Mouse (Mus musculus) lung, postnatal 14 days (tissue): ENCODE data around the gene Nr1i3.

Experiments
- DNase-seq: peaks from one replicate; pipeline ENCODE4 v3.0.0; 2021

Nr1i3 gene

DNA sequence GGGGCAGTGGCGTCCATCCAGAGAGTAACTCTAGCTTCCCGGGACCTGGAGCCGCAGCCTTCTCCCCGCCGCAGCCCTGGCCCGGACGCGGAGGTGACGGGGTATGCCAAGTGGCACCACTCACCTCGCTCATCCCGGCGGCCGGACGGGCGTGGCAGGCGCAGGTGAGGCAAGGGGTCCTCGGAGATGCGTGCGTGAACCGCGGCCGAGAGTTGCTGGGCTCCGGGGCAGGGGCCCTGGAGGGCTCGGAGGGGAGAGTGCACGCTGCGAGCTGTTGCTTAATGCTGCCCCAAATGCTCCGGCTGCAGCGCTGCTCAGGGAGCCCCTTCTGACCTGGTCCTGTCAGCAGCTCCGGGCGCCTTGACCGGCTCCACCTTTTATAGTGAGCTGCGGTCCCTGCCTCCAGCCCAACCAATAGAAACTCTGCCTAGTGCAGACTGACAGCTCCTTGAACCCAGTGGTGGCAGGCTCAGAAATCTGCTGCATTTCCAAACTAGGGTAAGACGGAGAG, 17.8 kb upstream of the Nr1i3 start, which contains the start of gene Pcp4l1:
Gene Pcp4l1 (minus strand): TSS at position 382 of the 511 bp plus-strand sequence.
- peak; percentile 57 for DNase-seq

DNA sequence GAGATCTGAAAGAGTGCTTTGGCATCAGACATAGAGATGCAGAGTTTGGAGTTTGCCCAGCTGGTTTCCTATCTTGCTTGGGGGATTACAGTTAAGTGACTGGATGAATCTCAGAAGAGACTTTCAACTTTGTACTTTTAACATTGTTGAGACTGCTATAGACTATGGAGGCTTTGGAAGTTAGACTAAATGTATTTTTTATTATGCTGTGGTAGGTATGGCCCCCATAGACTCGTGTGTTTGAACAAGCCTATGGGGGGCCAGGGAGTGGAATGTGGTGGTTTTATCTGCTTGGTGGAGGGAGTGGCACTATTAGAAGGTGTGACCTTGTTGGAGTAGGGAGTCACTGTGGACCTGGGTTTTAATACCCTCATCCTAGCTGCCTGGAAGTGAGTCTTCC, 14.2 kb upstream of the Nr1i3 start:
- DNase-seq, result no peak

DNA sequence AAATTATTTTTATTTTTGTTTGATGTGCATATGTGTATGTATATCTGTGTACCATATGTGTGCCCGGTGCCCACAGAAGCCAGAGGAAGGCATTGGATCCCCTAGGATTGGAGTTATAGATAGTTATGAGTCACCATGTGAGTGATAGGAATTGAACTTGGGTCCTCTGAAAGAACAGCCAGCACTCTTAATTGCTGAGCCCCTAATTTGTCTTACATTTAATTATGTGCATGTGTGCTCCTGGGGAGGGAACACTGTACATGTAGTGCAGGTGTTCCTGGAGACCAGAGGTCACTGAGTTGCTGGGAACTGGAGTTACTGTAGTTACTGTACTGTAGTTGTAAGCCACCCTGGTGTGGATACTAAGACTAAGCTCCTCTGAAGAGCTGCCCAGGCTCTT, 13.0 kb upstream of the Nr1i3 start:
- DNase-seq, result no peak

DNA sequence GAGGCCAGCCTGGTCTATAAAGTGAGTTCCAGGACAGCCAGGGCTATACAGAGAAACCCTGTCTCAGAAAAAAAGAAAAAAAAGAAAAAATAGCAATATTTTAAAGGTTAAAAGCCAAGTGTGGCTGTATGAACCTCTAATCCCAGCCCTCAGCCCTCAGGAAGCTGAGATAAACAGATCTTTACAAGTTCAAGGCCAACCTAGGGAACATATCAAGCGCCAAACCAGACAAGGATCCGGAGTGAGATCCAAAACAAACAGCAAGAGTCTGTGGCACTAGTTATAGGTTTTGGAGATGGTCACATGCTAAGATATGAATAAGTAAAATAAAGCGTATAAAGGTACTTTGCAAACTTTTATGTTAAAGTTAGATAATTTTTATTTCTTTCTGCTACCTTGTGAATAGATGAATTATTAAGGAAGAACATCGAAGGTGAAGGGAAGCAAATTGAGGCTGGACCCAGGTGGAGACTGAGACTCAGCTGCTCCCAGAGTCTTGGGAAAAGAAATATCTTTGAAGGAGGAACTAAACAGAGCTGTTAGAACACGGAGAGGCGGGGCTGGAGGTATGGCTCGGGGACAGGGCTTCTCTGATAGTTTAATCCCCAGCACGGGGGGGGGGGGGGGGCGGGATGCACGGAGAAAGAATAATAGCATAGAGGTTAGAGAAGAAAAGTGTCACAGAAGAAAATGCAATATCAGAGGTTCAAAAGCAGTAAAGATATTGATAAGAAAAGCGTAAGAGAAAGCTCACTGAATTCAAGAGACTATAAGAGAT, 10.1 kb upstream of the Nr1i3 start:
- no peak for DNase-seq

DNA sequence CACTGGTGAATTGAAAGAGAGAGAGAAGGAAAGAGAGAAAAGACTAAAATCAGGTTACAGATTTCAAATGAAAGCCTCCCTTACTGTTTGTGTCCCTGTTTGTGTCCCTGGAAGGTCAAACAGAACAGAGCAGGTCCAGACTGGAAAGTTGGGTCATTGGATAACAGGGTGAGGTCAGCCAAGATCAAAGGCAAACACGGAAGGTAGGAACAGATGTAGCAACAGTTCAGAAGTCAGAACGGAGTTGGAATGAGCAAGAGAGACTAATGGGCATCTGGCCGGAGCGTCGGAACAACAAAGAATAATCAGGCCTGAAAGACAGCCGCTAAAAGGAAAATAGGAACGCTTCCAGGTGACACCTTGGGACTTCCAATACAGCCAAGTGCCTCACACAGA, 9.5 kb upstream of the Nr1i3 start:
- no peak for DNase-seq

DNA sequence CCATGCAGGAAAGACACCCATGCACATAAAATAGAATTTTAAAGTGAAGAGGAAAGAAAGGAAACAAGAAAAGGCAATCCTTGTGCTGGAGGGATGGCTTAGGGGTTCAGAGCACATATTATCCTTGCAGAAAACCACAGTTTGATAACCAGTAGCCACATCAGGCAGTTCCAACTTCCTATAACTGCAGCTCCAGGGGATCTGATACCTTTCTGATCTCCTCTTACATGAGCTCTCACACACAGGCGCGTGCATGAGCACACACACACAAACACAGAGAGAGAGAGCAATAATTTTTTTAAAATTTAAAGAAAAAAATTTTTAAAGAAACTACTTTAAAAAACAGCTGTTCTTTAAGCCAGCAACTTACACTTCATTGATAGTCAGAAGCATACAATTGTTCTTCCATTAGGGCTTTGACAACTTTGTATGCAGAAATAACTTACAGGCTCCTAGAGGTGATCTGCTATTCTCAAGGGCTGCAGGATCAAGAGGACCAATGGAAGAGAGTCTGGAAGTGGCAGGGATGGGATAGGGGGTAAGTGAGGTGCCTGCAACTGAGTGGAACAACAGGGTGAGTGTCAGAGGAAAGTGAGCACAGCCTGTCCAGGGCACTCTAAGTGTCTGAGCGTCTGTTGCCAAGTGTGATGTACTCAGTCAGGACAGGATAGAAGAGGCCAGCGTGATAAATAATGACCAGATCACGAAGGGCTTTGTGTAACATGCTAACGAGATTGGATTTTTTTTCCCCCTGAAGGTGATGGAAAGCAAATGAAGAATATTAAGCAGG, 7.9 kb upstream of the Nr1i3 start:
- DNase-seq, result no peak

DNA sequence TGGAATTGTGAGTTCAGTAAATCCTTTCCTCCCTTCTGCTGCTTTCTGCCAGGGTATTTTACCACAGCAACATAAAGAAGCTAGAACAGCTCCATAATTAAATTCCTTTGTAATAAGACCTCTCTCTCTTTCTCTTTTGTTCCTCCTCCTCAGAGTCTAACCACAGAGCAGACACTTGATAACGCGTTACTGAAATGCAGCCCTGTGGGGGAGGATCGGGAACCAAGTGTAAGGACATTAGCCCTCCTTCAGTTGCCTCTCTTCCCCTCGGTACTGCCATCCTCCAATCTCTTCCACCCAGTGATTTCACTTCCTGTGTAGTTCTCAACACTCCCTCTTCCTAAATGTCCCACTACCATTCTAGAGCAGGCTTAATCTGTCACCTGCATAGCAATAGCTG, 4.4 kb upstream of the Nr1i3 start:
- no peak for DNase-seq

DNA sequence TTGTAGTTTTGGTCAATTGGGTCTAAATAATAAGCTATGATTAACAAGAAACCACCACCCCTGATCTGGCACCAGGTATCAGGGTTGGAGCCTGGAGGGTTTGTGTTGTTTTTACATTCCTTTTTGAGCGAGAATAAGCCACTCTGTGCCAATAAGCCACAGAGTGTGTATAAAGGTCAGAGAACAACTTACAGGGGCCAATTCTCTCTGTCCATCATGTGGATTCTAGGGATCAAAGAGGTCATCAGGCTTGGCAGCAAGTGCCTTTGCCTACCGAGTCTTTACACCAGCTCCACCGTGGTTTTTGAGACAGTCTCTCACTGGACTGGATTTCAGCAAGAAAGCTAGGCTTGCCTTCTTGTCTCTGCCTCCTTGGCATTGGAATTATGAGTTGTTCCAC, 916 bp upstream of the Nr1i3 start:
- DNase-seq, result no peak

DNA sequence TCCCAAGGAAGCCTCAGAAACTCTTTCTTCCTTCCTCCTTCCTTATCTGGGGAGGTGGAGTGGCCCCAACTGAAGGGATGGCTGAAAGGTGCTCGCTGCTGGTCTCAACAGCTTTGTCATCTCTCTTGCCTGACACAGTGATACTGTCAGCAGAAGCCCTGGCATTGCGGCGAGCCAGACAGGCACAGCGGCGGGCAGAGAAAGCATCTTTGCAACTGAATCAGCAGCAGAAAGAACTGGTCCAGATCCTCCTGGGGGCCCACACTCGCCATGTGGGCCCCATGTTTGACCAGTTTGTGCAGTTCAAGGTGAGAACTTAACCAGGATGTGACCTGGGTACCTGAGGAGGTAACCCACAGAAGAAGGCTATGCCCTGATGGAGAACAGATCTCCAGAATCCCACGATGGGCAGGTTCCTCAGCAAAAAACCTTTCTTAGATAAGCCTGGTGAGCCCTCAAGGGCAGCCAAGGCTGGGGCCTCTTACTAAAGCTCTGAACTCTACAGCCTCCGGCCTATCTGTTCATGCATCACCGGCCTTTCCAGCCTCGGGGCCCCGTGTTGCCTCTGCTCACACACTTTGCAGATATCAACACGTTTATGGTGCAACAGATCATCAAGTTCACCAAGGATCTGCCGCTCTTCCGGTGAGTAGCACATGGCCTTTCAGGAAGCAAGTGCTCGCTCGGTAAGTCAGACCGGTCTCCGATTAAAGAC, 2.6 kb downstream of the Nr1i3 start:
- no peak for DNase-seq

DNA sequence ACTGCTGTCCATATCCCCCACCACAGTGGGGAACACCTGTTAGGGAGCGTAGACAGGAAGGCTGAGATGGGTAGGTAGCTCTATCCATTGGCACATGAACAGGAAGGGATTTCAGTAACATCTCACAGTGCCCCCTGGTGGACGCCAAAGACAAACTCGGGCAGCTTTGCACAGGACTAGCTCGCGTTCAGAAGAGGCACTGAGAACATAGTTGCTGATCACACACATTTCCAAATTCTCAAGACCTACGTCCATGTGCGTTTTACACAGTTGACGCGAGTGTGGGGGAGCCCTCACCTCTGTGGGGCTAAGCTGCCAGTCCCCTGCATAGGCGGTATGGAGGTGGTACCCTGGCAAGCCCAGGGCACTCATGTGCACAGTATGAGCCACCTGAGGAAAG, 7.1 kb downstream of the Nr1i3 start:
- DNase-seq, result peak; percentile 91

DNA sequence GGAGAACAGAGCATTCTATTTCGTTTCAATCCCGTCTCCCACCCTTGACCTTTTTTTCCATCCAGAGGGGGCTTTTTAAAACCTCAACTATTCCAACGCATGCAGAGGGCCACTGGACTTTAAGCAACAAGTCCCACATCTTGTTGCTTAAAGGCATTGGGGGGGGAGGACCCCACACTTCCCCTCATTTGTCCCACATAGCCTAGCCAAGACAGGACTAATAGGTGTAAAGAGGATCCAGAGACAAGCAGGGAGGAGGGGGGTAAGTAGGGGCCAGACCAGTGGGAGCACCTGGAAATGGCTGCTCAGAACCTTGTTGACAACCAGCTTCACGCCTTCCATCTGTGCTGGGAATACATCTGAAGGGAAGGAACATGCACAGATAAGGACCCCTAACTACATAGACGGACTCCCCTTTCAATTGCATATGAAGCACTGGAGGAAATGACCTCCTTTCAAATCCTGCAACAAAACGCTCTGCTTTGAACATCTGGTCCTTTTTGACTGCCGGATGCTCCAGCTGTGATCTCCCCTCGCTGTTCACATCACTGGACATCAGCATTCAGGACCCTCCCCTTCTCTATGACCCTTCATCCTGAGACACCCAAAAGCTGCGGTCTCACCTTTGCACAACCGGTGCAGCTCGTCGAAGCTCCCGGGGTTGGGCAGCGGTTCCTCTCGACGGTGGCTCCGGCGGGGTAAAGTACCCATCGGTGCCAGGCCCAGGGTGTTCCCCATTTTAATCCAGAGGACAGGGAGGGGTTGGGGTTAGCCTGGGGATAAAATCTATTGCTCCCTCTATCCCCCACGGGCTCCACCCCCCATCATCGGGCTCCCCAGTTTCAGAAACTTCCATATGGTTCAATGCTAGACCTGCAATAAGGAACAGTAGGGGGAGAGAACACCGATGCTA, 7.8 kb downstream of the Nr1i3 start:
- no peak for DNase-seq

DNA sequence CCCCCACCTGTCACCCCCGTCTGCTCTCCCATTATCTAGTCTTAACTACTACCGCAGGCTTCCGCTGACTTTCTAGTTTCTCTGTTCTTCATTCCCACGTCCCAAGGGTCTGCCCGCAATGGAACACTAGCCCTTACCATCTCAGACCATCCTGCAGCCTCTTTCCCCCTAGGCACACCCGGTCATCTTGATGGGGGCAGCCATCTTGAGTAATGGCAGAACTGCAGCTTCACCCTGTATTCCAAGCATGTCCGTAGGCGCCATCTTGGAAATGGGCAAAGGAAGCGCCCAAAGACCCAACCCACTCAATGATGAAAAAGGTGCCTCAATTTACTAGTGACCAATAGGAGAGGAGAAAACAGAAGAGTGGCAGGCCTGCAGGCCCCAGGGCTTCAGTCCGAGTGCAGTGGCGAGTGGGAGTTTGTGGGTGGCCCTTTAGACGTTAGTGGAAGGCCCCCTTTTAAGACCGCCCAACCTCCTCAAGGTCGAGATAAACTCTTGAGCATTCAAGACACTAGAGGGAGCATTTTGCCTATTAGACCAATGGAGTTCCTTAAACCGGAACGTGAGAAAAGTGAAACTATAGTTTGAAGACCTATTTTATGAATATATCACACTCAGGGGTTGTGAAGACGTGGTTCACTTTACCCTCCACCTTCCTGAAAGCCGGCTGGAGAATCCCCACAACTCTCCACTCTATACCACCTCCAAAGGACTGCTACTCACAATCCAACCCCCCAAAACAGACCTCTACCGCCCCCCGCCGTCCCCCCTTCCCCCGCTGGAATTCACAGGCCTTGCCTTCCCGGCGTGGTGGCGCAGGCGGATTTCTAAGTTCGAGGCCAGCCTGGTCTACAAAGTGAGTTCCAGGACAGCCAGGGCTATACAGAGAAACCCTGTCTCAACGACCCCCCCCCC, 8.7 kb downstream of the Nr1i3 start, which contains the start of gene Tomm40l:
Gene Tomm40l (minus strand): TSS at position 277 of the 918 bp plus-strand sequence.
- peak; percentile 89 for DNase-seq

DNA sequence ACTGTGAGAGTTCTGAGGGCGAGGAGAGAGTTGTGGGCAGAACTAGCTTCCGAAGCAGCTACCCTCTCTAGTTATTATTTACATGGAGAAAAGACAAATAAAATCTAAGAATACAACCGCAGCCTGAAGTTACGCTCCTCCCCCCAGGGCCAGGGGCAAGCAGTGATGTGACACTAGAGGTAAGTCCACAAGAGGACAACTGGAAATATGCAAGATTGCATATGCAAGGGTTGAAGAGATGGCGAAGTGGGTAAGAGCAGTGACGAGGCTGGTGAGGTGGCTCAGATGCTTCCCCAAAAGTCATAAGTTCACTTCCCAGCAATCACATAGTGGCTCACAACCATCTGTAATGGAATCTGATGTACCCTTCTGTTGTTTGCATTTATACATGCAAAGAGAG, 9.4 kb downstream of the Nr1i3 start:
- DNase-seq, result no peak

DNA sequence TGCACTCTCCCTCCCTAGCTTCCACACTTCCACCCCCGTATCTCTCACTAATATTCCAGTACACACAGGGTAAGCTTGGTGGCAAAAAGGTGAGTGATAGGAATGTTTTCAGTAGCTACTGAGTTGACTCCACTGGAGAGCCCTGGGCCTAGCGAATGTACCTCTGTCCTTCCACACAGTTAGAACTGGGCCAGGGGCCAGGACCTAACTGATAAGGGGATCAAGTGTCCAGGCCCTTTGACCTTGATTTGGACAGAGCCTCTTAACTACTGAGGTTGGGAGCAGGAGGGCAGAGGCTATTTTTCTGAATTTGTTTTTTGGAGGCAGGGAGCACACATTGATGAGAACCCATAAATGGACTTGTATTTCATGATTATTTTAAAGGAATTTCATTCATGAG, 10.0 kb downstream of the Nr1i3 start:
- no peak for DNase-seq

DNA sequence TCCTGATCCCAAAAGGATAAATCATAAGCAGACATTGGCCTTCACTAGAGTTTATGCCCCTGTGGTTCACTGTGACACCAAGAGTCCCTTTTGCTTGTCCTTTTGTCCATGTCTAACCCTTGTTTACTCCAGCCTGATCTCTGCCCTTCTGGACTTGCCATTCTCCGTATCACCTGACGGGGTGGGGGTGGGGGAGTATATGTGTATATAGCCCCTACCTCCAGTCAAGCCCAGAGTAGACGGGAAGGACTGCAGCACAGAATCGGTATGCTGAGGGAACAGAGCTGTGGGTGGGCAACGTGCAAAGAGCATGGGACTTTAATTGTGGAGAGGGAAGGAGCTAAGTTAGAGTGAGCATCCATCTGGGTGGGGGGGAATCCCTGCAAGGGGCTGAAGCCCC, 11.1 kb downstream of the Nr1i3 start, which contains the start of gene Apoa2:
Gene Apoa2 (plus strand): TSS at position 198 of the 400 bp plus-strand sequence.
- DNase-seq, result no peak

DNA sequence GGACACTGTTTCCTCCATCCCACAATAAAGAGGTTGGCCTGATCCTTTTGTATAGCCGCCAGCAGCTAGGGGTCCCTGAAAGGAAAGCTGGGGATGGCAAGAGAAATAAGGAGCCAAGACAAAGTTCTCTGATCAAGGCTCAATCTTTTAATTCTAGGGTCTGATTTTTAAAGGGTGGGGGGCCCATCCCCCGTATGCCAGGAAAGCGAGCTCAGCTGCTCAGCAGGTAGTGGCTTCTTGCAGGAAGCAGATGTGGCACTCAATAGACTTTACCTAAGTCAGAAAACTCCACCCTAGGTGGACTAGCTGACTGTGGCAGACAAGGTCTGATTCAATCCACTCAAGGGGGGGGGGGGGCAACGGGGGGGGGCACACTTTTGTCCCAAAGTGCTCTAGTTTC, 13.0 kb downstream of the Nr1i3 start:
- no peak for DNase-seq

DNA sequence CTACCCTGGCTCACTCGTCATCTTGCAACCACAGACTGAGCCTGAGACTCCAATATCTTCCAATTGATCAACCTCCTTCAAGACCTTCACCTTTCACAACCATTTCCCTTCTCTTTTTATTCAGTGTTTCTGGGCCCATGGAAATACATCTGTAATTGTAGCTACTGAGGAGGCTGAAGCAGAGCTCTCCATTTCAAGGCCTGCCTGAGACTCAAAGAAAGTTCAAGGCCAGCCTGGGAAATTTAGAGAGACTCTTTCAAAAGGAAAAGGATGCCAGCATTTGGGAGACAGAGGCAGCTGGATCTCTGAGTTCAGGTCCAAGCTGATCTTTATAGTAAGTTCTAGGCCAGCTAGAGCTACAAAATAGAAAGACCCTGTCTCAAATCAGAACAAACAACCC, 14.1 kb downstream of the Nr1i3 start:
- no peak for DNase-seq

DNA sequence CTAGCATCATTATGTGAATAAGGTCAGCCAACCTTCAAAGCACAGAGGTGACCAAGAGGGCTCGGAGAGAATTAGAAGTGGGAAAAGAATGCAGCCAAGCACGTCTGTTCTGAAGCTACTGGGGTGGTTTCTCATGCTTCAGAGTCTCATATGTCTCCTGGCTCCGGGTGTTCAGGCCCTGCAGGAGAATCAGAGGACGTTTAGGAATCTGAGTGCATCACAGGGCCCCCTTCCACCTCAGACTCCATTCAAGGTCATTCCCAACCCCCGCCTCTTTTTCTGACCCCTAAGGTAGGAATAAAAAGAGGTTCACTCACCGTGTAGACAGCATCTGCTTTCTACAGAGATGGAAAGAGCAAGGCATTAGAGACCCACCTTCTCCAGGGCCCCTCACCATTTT, 16.0 kb downstream of the Nr1i3 start:
- no peak for DNase-seq

DNA sequence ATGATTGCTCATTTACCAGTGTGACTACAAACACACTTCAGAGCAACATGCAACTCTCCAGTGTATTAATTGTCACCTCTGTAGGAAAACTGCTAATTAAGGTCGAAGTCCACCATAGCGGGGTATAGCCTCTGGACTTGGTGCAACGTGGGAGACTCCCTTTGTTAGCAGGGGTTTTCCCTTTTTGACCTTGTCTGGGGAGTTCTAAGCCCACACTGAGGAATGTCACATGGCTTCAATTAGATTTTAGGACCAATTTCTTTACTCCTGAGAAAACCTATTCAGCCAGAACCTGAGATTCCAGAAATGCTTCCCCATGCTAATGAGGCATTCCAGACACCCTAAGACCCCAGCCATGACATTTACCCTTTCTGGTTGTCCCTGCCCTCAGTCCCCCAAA, 16.4 kb downstream of the Nr1i3 start:
- DNase-seq, result no peak

DNA sequence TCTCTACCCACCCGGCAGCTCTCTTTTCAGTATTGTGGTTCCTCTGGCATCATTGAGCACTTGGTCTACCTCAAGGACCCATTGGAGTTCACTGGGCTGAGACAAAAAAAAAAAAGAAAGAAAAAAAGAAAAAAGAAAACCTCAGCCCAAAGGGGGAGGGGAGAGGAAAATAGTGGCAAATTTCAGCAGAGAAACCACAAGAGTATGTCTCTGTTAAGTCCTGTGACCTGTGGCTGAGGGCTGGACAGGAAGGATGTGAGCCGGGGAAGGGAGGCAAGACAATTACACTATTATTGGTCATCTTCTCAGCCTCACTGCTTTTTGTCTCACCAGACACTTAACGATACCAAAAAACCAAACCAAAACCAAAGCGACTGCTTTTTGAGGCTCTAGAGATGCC, 18.1 kb downstream of the Nr1i3 start:
- no peak for DNase-seq

DNA sequence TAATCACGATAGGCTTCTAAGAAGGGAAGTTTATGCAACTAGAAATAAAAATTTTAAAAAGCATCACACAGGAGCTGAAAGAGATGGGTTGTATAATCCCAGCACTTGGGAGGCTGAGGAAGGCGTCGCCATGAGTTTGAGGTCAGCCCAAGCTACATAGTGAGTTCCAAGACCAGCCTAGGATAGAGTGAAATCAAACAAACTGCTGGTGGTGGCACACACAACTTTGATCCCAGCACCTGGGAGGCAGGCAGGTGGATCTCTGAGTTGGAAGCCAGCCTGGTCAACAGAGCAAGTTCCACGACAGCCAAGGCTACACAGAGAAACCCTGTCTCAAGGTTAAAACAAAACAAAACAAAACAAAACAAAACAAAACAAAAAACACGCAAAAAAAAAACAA, 18.6 kb downstream of the Nr1i3 start:
- no peak for DNase-seq
